Mouse (Mus musculus) CH12.LX (cell line): ENCODE results near the gene Rgp1.
A peak's percentile ranks its signal among the peaks of the same experiment; 100 is the strongest.

Experiments used
- CHD2 ChIP-seq: IDR thresholded peaks from 2 replicates; pipeline ENCODE4 v1.6.1; 2011; ENCODE audit warnings: low read length, improper control_type of control experiment
- CTCF ChIP-seq, 2 experiments: IDR thresholded peaks in 1 of 2; conservative IDR thresholded peaks in 1 of 2; 2 replicates each; pipeline ENCODE4 v1.5.1; 2011 to 2012; ENCODE audit warnings: low read depth in 2 of 2, low read length in 2 of 2, improper control_type of control experiment in 1 of 2, inconsistent platforms in 1 of 2, mild to moderate bottlenecking in 1 of 2, moderate library complexity in 1 of 2
- E2F4 ChIP-seq: IDR thresholded peaks from 2 replicates; pipeline ENCODE4 v1.6.1; 2011; ENCODE audit warnings: low read depth, low read length, improper control_type of control experiment; ENCODE audit not compliant: insufficient replicate concordance
- ELF1 ChIP-seq: IDR thresholded peaks from 2 replicates; pipeline ENCODE4 v1.6.1; 2014; ENCODE audit warnings: low read depth, mild to moderate bottlenecking, inconsistent platforms, low read length, improper control_type of control experiment
- EP300 ChIP-seq: IDR thresholded peaks from 2 replicates; pipeline ENCODE4 v1.6.1; 2011; ENCODE audit warnings: low read length, improper control_type of control experiment
- GABPA ChIP-seq: IDR thresholded peaks from 2 replicates; pipeline ENCODE4 v1.6.1; 2012; ENCODE audit warnings: low read depth, low read length, improper control_type of control experiment, inconsistent platforms; ENCODE audit not compliant: insufficient replicate concordance
- JUN ChIP-seq: IDR thresholded peaks from 2 replicates; pipeline ENCODE4 v1.6.1; 2011; ENCODE audit warnings: low read depth, mild to moderate bottlenecking, low read length, improper control_type of control experiment, moderate library complexity; ENCODE audit not compliant: insufficient read depth
- MAX ChIP-seq: IDR thresholded peaks from 2 replicates; pipeline ENCODE4 v1.6.1; 2011; ENCODE audit warnings: low read length, improper control_type of control experiment
- POLR2A ChIP-seq: IDR thresholded peaks from 2 replicates; pipeline ENCODE4 v1.6.1; 2011; ENCODE audit warnings: low read depth, mild to moderate bottlenecking, improper control_type of control experiment, low read length
- USF1 ChIP-seq: IDR thresholded peaks from 2 replicates; pipeline ENCODE4 v1.6.1; 2014; ENCODE audit warnings: low read depth, mild to moderate bottlenecking, inconsistent platforms, low read length, improper control_type of control experiment

DNA sequence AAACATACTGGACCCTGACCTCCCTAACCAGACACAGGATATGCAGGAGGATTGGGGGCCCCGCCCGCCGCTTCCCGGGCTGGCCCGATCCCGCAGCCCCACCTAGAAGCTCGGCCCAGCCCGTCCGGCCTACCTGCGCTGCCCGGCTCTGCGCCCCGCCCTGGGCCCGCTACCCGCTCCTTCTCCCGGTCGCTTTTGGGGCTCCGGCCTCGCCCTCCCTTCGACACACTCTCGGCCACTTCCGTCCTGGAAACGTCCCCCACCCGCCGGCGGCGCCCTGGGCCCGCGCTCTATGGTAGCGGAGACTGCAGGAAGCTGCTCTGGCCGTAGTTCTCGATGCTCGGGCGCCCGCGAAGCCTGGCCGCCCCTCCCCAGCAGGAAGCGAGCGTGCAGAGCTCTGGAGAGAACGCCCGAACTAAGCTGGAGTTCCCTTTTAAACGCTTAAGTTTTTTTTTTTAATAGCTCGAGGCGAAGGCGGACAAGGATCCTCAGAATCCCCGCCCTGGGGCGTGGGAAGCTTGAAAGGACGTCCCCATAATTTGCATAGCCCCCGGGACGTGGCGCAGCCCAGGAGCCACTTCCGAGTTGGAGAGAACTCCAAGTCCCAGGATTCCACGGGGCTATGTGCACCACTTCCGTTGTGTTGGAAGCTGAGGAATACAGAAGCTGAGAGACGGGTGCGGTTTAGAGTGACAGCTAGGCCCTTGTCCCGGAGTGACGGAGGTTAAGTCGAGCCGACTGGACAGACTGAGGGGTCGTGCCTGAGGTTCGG, 16.3 kb upstream of the Rgp1 start, which contains the start of the genes Creb3 and Tln1:
- TF ChIP-seq CTCF (conservative IDR thresholded peaks at IDR 0.05 in 1 of 2, IDR thresholded peaks at IDR 0.05 in 1 of 2; ENCODE audit: low read depth in 2 of 2, low read length in 2 of 2), result peak in 1 of 2 experiments; percentile 52; a peak in 2 of 4 replicates
- no peak for TF ChIP-seq JUN
- TF ChIP-seq ELF1, result peak; percentile 95
- peak; percentile 75 for TF ChIP-seq POLR2A
- TF ChIP-seq USF1, result no peak
- TF ChIP-seq GABPA, result peak; percentile 66
- peak; percentile 72; the same call in 1 of the 2 replicates for TF ChIP-seq CHD2
- TF ChIP-seq E2F4, result peak; percentile 79; the same call in 1 of the 2 replicates
- no peak for TF ChIP-seq EP300
- peak; percentile 36; the same call in 1 of the 2 replicates for TF ChIP-seq MAX
